Mouse (Mus musculus): ENCODE data around the gene Sdhc. TPM values are rescaled to one million over a fixed set of nuclear protein-coding genes. Genes with fewer than 3 reads are reported as not detected.

Sdhc gene
- polyA plus RNA-seq, 1 experiment from 2014 or later = 291 TPM

- H3K4me2 ChIP-seq (ENCODE audit: low read depth) = peak overlapping the region; percentile 48
- H3K9me3 ChIP-seq (ENCODE audit: control insufficient read depth, low read length) = no peaks in the 10 kb centered on the region
- peak; percentile 89 for DNase-seq (ENCODE audit: low spot score)
- peak overlapping the region; percentile 69 for H3K4me3 ChIP-seq (ENCODE audit: low read depth, low read length)
- H3K36me3 ChIP-seq (ENCODE audit: control insufficient read depth, insufficient read depth, low read length) = no peaks in the 10 kb centered on the region
- under 1% methylated on average over 38 of the region's 40 CpGs for WGBS
- H3K4me1 ChIP-seq (ENCODE audit: control insufficient read depth, insufficient read depth, low read length) = no peaks in the 10 kb centered on the region
- H3K27me3 ChIP-seq (ENCODE audit: control insufficient read depth, insufficient read depth, low read length) = no peaks in the 10 kb centered on the region
- H3K9ac ChIP-seq (ENCODE audit: low read length) = peak overlapping the region; percentile 39; the same call in 1 of the 2 replicates
- ATAC-seq (ENCODE audit: insufficient read depth, low FRiP score, low TSS enrichment) = peak; percentile 91
- H3K27ac ChIP-seq (ENCODE audit: low read depth, low read length) = no peak overlapping the region
These were observed 48.5 kb downstream of the Sdhc start for GRCm38 (mm10) chr1:171101733-171102546.

GRCm38 (mm10) chr1:171101033-171101432, 49.4 kb downstream of the Sdhc start:
- no peaks in the 10 kb centered on the region for H3K27me3 ChIP-seq (ENCODE audit: control insufficient read depth, insufficient read depth, low read length)
- no peak overlapping the region for H3K9ac ChIP-seq (ENCODE audit: low read length)
- H3K4me1 ChIP-seq (ENCODE audit: control insufficient read depth, insufficient read depth, low read length) = no peaks in the 10 kb centered on the region
- no peaks in the 10 kb centered on the region for H3K9me3 ChIP-seq (ENCODE audit: control insufficient read depth, low read length)
- no peak overlapping the region for H3K27ac ChIP-seq (ENCODE audit: low read depth, low read length)
- no peaks in the 10 kb centered on the region for H3K36me3 ChIP-seq (ENCODE audit: control insufficient read depth, insufficient read depth, low read length)
- ATAC-seq (ENCODE audit: insufficient read depth, low FRiP score, low TSS enrichment) (no peak), DNase-seq (ENCODE audit: low spot score) (no peak)
- WGBS = 57% methylated on average over 2 of the region's 2 CpGs
- no peak overlapping the region for H3K4me3 ChIP-seq (ENCODE audit: low read depth, low read length)
- no peak overlapping the region for H3K4me2 ChIP-seq (ENCODE audit: low read depth)

GRCm38 (mm10) chr1:171097612-171098011, 52.8 kb downstream of the Sdhc start:
- no peak overlapping the region for H3K27ac ChIP-seq (ENCODE audit: low read depth, low read length)
- H3K4me1 ChIP-seq (ENCODE audit: control insufficient read depth, insufficient read depth, low read length) = no peaks in the 10 kb centered on the region
- no peak overlapping the region for H3K9ac ChIP-seq (ENCODE audit: low read length)
- H3K27me3 ChIP-seq (ENCODE audit: control insufficient read depth, insufficient read depth, low read length) = no peaks in the 10 kb centered on the region
- 60% methylated on average over 2 of the region's 2 CpGs for WGBS
- ATAC-seq (ENCODE audit: insufficient read depth, low FRiP score, low TSS enrichment) = no peak
- no peaks in the 10 kb centered on the region for H3K9me3 ChIP-seq (ENCODE audit: control insufficient read depth, low read length)
- no peak for DNase-seq (ENCODE audit: low spot score)
- no peak overlapping the region for H3K4me2 ChIP-seq (ENCODE audit: low read depth)
- H3K4me3 ChIP-seq (ENCODE audit: low read depth, low read length) = no peak overlapping the region
- no peaks in the 10 kb centered on the region for H3K36me3 ChIP-seq (ENCODE audit: control insufficient read depth, insufficient read depth, low read length)

- DNase-seq (ENCODE audit: low spot score) = no peak
- H3K27me3 ChIP-seq (ENCODE audit: control insufficient read depth, insufficient read depth, low read length) = no peaks in the 10 kb centered on the region
- H3K4me3 ChIP-seq (ENCODE audit: low read depth, low read length) = no peak overlapping the region
- no peak overlapping the region for H3K9ac ChIP-seq (ENCODE audit: low read length)
- no peaks in the 10 kb centered on the region for H3K4me1 ChIP-seq (ENCODE audit: control insufficient read depth, insufficient read depth, low read length)
- H3K4me2 ChIP-seq (ENCODE audit: low read depth) = no peak overlapping the region
- no peak for ATAC-seq (ENCODE audit: insufficient read depth, low FRiP score, low TSS enrichment)
- no peaks in the 10 kb centered on the region for H3K9me3 ChIP-seq (ENCODE audit: control insufficient read depth, low read length)
- H3K36me3 ChIP-seq (ENCODE audit: control insufficient read depth, insufficient read depth, low read length) = no peaks in the 10 kb centered on the region
- no peak overlapping the region for H3K27ac ChIP-seq (ENCODE audit: low read depth, low read length)
These were observed 53.3 kb downstream of the Sdhc start for GRCm38 (mm10) chr1:171097136-171097535.

GRCm38 (mm10) chr1:171096110-171096964, 54.1 kb downstream of the Sdhc start:
- no peaks in the 10 kb centered on the region for H3K4me1 ChIP-seq (ENCODE audit: control insufficient read depth, insufficient read depth, low read length)
- H3K4me3 ChIP-seq (ENCODE audit: low read depth, low read length) = no peak overlapping the region
- no peaks in the 10 kb centered on the region for H3K36me3 ChIP-seq (ENCODE audit: control insufficient read depth, insufficient read depth, low read length)
- ATAC-seq (ENCODE audit: insufficient read depth, low FRiP score, low TSS enrichment) (no peak), DNase-seq (ENCODE audit: low spot score) (no peak)
- H3K27ac ChIP-seq (ENCODE audit: low read depth, low read length) = no peak overlapping the region
- no peaks in the 10 kb centered on the region for H3K9me3 ChIP-seq (ENCODE audit: control insufficient read depth, low read length)
- no peak overlapping the region for H3K9ac ChIP-seq (ENCODE audit: low read length)
- H3K27me3 ChIP-seq (ENCODE audit: control insufficient read depth, insufficient read depth, low read length) = no peaks in the 10 kb centered on the region
- 19% methylated on average over 10 of the region's 10 CpGs for WGBS
- no peak overlapping the region for H3K4me2 ChIP-seq (ENCODE audit: low read depth)

GRCm38 (mm10) chr1:171094424-171094823, 56.0 kb downstream of the Sdhc start:
- no peaks in the 10 kb centered on the region for H3K9me3 ChIP-seq (ENCODE audit: control insufficient read depth, low read length)
- H3K4me2 ChIP-seq (ENCODE audit: low read depth) = no peak overlapping the region
- ATAC-seq (ENCODE audit: insufficient read depth, low FRiP score, low TSS enrichment) (no peak), DNase-seq (ENCODE audit: low spot score) (no peak)
- WGBS = 77% methylated on average over 4 of the region's 4 CpGs
- H3K9ac ChIP-seq (ENCODE audit: low read length) = no peak overlapping the region
- no peak overlapping the region for H3K27ac ChIP-seq (ENCODE audit: low read depth, low read length)
- H3K4me1 ChIP-seq (ENCODE audit: control insufficient read depth, insufficient read depth, low read length) = no peaks in the 10 kb centered on the region
- H3K36me3 ChIP-seq (ENCODE audit: control insufficient read depth, insufficient read depth, low read length) = no peaks in the 10 kb centered on the region
- no peaks in the 10 kb centered on the region for H3K27me3 ChIP-seq (ENCODE audit: control insufficient read depth, insufficient read depth, low read length)
- H3K4me3 ChIP-seq (ENCODE audit: low read depth, low read length) = no peak overlapping the region

GRCm38 (mm10) chr1:171090761-171091160, 59.6 kb downstream of the Sdhc start:
- Histone ChIP-seq H3K9ac (ENCODE audit: low read length) (no peak overlapping the region), H3K4me2 (ENCODE audit: low read depth) (no peak overlapping the region), H3K27ac (ENCODE audit: low read depth, low read length) (no peak overlapping the region), H3K4me3 (ENCODE audit: low read depth, low read length) (no peak overlapping the region), H3K36me3 (ENCODE audit: control insufficient read depth, insufficient read depth, low read length) (no peaks in the 10 kb centered on the region), H3K27me3 (ENCODE audit: control insufficient read depth, insufficient read depth, low read length) (peaks cover 11% of the 10 kb centered on the region), H3K9me3 (ENCODE audit: control insufficient read depth, low read length) (no peaks in the 10 kb centered on the region), H3K4me1 (ENCODE audit: control insufficient read depth, insufficient read depth, low read length) (no peaks in the 10 kb centered on the region)
- 75% methylated on average over 2 of the region's 2 CpGs for WGBS
- ATAC-seq (ENCODE audit: insufficient read depth, low FRiP score, low TSS enrichment) = no peak
- no peak for DNase-seq (ENCODE audit: low spot score)

- H3K4me2 ChIP-seq (ENCODE audit: low read depth) = no peak overlapping the region
- no peaks in the 10 kb centered on the region for H3K36me3 ChIP-seq (ENCODE audit: control insufficient read depth, insufficient read depth, low read length)
- DNase-seq (ENCODE audit: low spot score) (no peak), ATAC-seq (ENCODE audit: insufficient read depth, low FRiP score, low TSS enrichment) (no peak)
- WGBS = 94% methylated on average over 1 of the region's 1 CpGs
- peaks cover 14% of the 10 kb centered on the region for H3K27me3 ChIP-seq (ENCODE audit: control insufficient read depth, insufficient read depth, low read length)
- H3K27ac ChIP-seq (ENCODE audit: low read depth, low read length) = no peak overlapping the region
- no peak overlapping the region for H3K4me3 ChIP-seq (ENCODE audit: low read depth, low read length)
- no peaks in the 10 kb centered on the region for H3K4me1 ChIP-seq (ENCODE audit: control insufficient read depth, insufficient read depth, low read length)
- H3K9ac ChIP-seq (ENCODE audit: low read length) = no peak overlapping the region
- H3K9me3 ChIP-seq (ENCODE audit: control insufficient read depth, low read length) = no peaks in the 10 kb centered on the region
These were observed 60.5 kb downstream of the Sdhc start for GRCm38 (mm10) chr1:171089891-171090290.
